Mouse (Mus musculus) testis, adult 2 months (tissue): Measurements from ENCODE around the gene Fbxo48.

Experiments
- CTCF ChIP-seq: fragments of 200-500 bp; IDR thresholded peaks from 2 replicates; pipeline ENCODE4 v1.5.1; 2012; ENCODE audit warnings: low read depth, mild to moderate bottlenecking, inconsistent platforms, low read length, moderate library complexity; ENCODE audit not compliant: control insufficient read depth, insufficient read depth, insufficient replicate concordance
- POLR2A ChIP-seq: fragments of 200-500 bp; IDR thresholded peaks from 2 replicates; pipeline ENCODE4 v1.6.1; 2012; ENCODE audit warnings: low read depth, mild to moderate bottlenecking, inconsistent platforms, low read length, moderate library complexity; ENCODE audit not compliant: control insufficient read depth

- TF ChIP-seq POLR2A (no peak), CTCF (no peak)
Measured at GRCm38 (mm10) chr11:17002739-17003373, 51.7 kb downstream of the Fbxo48 start.
